Mouse (Mus musculus) CH12.LX (cell line): ENCODE results near the gene Dcst2.

Experiments used
- CTCF ChIP-seq, 2 experiments: IDR thresholded peaks in 1 of 2; conservative IDR thresholded peaks in 1 of 2; 2 replicates each; pipeline ENCODE4 v1.5.1; 2011 to 2012; ENCODE audit warnings: low read depth in 2 of 2, low read length in 2 of 2, improper control_type of control experiment in 1 of 2, inconsistent platforms in 1 of 2, mild to moderate bottlenecking in 1 of 2, moderate library complexity in 1 of 2
- MAZ ChIP-seq: IDR thresholded peaks from 2 replicates; pipeline ENCODE4 v1.6.1; 2012; ENCODE audit warnings: low read depth, mild to moderate bottlenecking, inconsistent platforms, low read length, improper control_type of control experiment, moderate library complexity
- POLR2A ChIP-seq: IDR thresholded peaks from 2 replicates; pipeline ENCODE4 v1.6.1; 2011; ENCODE audit warnings: low read depth, mild to moderate bottlenecking, improper control_type of control experiment, low read length

GRCm38 (mm10) chr3:89382950-89383349, 21.2 kb downstream of the Dcst2 start:
- TF ChIP-seq CTCF (conservative IDR thresholded peaks at IDR 0.05 in 1 of 2, IDR thresholded peaks at IDR 0.05 in 1 of 2; ENCODE audit: low read depth in 2 of 2, low read length in 2 of 2) = no peak
- TF ChIP-seq POLR2A = no peak
- no peak for TF ChIP-seq MAZ
